Mouse (Mus musculus) B cell, adult 67 days (primary cell): ENCODE results near the gene Timd4. TPM values are rescaled to one million over a fixed set of nuclear protein-coding genes. Genes with fewer than 3 reads are reported as not detected.

Experiments
- total RNA-seq, 2 experiments: library from RNA; stranded (reverse); gene quantifications; 4 replicates each; pipeline ENCODE4 v1.2.4; 2023

Timd4 gene
- total RNA-seq = under 1 TPM in 1 of 2 experiments, not detected in 1; 0.32 TPM

GRCm38 (mm10) chr11:46810511-46810910 is at the start of gene Timd4:
TSS of gene Timd4 (plus strand) at chr11:46810800.

Other genes with a start within 250 kb of the Timd4 start
- not detected for gene BC053393, start 239.3 kb upstream of the Timd4 start, total RNA-seq
- not detected for gene Dppa1, start 181.5 kb upstream of the Timd4 start, total RNA-seq
- 1 to 10 TPM; 3.1 to 4.3 TPM for gene Timd2, start 103.7 kb upstream of the Timd4 start, total RNA-seq
- 10 to 100 TPM; 11.7 to 16.0 TPM for gene Havcr1, start 75.7 kb upstream of the Timd4 start, total RNA-seq